Mouse (Mus musculus) cortical plate, adult 2 months (tissue): ENCODE results near the gene 1700022I11Rik. TPM values are rescaled to one million over a fixed set of nuclear protein-coding genes. Genes with fewer than 3 reads are reported as not detected.

ENCODE experiments used
- H3K27ac ChIP-seq: fragments of 200-500 bp; 2 replicates; pipeline ENCODE4 v1.5.1; 2012; ENCODE audit warnings: low read length, control low read depth, inconsistent platforms; ENCODE audit not compliant: insufficient read depth
- H3K4me1 ChIP-seq: fragments of 200-500 bp; 2 replicates; pipeline ENCODE4 v1.6.1; 2011; ENCODE audit warnings: low read length; ENCODE audit not compliant: control insufficient read depth, insufficient read depth
- H3K4me3 ChIP-seq: fragments of 200-500 bp; 2 replicates; pipeline ENCODE4 v1.5.1; 2011; ENCODE audit warnings: mild to moderate bottlenecking, low read length, control low read depth; ENCODE audit not compliant: insufficient read depth
- CTCF ChIP-seq: fragments of 200-500 bp; IDR thresholded peaks from 2 replicates; pipeline ENCODE4 v1.5.1; 2011; ENCODE audit warnings: mild to moderate bottlenecking, control low read depth, low read length; ENCODE audit not compliant: insufficient read depth; ENCODE audit errors: extremely low read depth
- POLR2A ChIP-seq: fragments of 200-500 bp; IDR thresholded peaks from 2 replicates; pipeline ENCODE4 v1.6.1; 2011; ENCODE audit warnings: mild to moderate bottlenecking, low read length, control low read depth; ENCODE audit not compliant: insufficient read depth; ENCODE audit errors: extremely low read depth
- polyA plus RNA-seq: library from polyadenylated mRNA; depleted of rRNA; stranded (reverse); fragments of >200 nt; gene quantifications from 2 replicates; pipeline ENCODE4 v1.2.3, GENCODE M21; 2012; rRNA removed

Gene 1700022I11Rik
- polyA plus RNA-seq = not detected in 2 replicates

DNA sequence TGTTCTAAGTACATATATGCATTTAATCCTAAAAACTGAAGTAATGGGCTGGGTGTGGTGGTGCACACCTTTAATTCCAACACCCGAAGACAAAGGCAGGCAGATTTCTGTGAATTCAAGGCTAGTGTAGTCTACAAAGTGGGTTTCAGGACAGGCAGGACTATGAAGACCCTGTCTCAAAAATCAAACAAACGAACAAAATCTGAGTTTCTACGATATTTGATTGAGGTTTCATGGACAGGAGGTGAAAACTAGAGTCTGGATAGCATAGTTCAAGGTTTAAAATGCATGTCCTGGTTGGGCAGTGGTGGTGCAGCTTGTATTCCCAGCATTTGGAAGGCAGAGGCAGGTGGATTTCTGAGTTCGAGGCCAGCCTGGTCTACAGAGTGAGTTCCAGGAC lies at the start of gene 1700022I11Rik:
TSS of gene 1700022I11Rik (plus strand) at position 301 of the 400 bp plus-strand sequence.
- Histone ChIP-seq H3K4me1 (no peaks in the 10 kb centered on the region), H3K27ac (no peak within 1 kb of the TSS), H3K4me3 (no peak within 1 kb of the TSS)
- TF ChIP-seq CTCF = no peak
- no peak for TF ChIP-seq POLR2A

DNA sequence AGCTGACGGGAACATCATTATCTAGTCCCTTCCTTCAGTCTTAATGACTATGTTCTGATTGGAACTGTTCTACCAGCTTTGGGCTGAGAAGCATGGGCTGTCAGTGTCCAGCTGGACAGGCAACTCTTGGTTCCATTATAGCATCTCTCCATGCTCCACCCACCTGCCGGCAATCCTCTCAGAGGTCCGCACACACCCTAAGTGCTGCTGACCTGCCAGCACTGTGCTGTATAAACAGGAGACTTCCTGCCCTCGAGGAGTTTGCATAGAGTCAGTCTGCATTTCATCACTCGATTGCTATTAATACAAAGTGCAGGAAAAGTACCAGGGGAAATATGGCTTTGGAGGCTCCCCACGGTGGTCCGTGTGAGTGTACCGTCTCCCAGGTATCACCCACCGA lies 48.7 kb upstream of the 1700022I11Rik start:
- TF ChIP-seq CTCF (no peak), POLR2A (no peak)
- Histone ChIP-seq H3K27ac (peak overlapping the region; percentile 34), H3K4me3 (no peak overlapping the region), H3K4me1 (peaks cover 13% of the 10 kb centered on the region)

DNA sequence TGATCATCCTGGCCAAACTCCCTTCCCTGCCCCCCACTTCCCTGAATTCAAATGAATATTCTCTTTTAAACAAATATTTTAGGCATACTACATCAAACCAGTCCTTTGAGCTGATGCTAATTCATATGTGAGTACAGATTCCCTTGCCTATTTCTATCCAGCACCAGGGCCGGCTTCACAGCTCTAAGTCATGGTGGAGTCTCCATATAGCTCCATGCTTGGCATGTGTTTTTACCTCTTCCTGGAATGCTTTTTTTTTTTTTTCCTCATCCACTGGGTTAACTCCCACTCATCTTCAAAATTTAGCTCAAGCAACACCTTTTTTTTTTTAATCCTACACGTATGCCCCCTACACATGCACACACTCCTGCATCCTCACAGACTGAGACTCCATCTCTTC lies 47.9 kb upstream of the 1700022I11Rik start:
- H3K27ac ChIP-seq = peak overlapping the region; percentile 34
- no peak overlapping the region for H3K4me3 ChIP-seq
- TF ChIP-seq POLR2A (0 out of 2 replicates have a peak, but pooled peaks have one; percentile 24), CTCF (no peak)
- peaks cover 11% of the 10 kb centered on the region for H3K4me1 ChIP-seq

DNA sequence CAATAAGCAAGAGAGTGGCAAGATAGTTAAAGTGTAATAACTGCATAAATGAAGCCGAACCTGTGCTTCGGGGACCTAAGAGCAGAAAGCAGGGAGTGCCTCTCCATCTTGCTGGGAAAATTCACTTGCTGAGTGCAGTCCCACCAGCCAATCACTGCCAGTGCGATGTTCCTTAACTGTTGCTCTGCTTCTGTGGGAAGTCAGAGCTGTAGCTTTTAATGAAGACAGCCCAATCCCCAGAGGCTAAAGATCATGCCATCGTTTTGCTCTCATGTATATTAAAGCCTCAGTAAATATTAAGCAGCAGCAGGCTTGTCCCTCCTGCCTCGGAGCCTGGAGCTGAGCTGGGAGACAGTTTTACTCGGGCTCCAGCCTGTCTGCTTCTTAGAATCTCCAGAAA lies 47.3 kb upstream of the 1700022I11Rik start:
- TF ChIP-seq CTCF (no peak), POLR2A (no peak)
- H3K27ac ChIP-seq = peak overlapping the region; percentile 80
- H3K4me3 ChIP-seq = peak overlapping the region; percentile 30
- H3K4me1 ChIP-seq = peaks cover 11% of the 10 kb centered on the region

DNA sequence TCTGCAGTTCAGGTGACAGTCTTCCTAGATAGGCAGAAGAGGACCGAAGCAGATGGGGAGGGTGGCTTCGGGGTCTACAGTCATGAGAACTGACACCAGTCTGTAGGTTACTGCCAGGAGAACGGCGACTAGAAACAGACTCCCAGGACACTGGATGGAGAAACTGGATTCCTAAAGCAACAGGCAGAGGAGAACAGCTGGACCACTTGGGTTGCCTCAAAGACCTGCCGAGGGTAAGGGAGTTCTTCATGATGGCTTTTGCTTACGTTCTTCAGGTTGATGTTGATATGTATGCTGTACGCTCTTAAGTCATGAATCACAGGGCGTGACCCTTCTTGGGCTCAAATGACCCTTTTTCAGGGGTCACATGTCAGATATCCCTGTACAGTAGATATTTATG lies 46.9 kb upstream of the 1700022I11Rik start:
- TF ChIP-seq POLR2A = no peak
- TF ChIP-seq CTCF = no peak
- peak overlapping the region; percentile 80 for H3K27ac ChIP-seq
- peaks cover 11% of the 10 kb centered on the region for H3K4me1 ChIP-seq
- peak overlapping the region; percentile 30 for H3K4me3 ChIP-seq

DNA sequence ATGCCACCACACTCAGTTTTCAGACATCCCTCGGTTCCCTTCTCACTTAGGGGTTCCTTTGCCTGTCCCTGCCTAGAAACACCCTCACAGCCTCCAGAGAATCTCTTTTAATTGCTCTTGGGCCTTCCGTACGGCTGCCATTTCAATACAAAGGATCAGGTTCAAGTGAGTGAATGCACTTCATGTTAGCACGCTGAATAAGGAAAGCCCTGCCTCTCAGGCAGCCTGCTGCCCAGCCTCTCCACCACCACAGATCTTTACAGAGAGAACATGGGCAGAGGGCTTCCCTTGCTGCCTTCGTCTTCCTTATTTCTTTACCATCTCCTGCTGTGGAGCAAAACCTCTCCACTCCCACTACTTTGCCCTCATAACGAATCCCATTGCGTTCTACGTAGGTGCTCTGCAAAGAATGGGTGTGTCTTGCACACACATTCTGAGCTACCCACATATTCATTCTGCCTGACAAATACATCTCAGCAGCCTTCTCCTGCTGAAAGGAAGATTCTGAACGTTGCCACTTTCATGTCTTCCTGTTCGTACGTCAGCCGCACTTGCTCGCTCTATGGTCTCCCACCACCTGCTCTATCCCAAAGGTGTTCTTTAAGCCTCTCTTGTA lies 45.2 kb upstream of the 1700022I11Rik start:
- H3K4me1 ChIP-seq = peaks cover 13% of the 10 kb centered on the region
- H3K27ac ChIP-seq = peak overlapping the region; percentile 22; the same call in 1 of the 2 replicates
- TF ChIP-seq POLR2A (0 out of 2 replicates have a peak, but pooled peaks have one; percentile 17), CTCF (no peak)
- no peak overlapping the region for H3K4me3 ChIP-seq

DNA sequence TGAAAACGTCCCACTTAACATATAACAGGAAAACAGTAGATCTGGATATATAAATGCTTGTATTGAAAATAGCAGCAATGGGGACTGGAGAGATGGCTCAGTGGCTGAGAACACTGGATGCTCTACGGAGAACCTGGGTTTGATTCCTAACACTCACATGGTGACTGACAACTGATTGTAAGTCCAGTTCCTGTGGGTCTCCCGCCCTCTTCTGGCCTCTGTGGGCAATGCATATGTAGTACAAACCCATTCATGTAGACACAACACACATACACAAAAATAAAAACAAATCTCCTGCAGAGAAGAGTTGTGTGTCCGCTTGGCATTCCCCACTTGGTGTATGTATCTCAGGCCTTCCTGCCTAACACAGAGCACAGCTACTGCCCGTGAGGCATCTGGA lies 41.2 kb upstream of the 1700022I11Rik start:
- Histone ChIP-seq H3K4me3 (no peak overlapping the region), H3K27ac (no peak overlapping the region), H3K4me1 (peaks cover 10% of the 10 kb centered on the region)
- no peak for TF ChIP-seq CTCF
- TF ChIP-seq POLR2A = no peak

DNA sequence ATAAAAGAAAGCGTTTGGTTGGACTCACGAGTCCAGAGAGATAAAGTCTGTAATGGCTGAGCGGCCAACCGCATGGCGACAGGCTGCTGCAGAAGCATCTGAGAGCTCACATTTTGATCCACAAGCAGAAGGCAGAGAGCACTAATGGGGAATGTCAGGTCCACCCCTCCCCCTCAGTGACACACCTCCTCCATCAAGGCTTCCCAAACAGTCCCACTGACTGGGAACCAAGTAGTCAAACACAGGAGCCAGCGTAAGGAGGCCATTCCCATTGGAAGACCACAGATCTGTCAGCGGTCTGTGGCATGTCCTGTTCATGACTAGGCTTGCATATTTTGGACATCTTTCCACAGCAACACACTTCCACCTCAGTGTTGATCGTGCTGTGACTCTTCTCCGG lies 40.5 kb upstream of the 1700022I11Rik start:
- TF ChIP-seq CTCF (no peak), POLR2A (no peak)
- H3K4me1 ChIP-seq = peaks cover 10% of the 10 kb centered on the region
- no peak overlapping the region for H3K27ac ChIP-seq
- H3K4me3 ChIP-seq = no peak overlapping the region

DNA sequence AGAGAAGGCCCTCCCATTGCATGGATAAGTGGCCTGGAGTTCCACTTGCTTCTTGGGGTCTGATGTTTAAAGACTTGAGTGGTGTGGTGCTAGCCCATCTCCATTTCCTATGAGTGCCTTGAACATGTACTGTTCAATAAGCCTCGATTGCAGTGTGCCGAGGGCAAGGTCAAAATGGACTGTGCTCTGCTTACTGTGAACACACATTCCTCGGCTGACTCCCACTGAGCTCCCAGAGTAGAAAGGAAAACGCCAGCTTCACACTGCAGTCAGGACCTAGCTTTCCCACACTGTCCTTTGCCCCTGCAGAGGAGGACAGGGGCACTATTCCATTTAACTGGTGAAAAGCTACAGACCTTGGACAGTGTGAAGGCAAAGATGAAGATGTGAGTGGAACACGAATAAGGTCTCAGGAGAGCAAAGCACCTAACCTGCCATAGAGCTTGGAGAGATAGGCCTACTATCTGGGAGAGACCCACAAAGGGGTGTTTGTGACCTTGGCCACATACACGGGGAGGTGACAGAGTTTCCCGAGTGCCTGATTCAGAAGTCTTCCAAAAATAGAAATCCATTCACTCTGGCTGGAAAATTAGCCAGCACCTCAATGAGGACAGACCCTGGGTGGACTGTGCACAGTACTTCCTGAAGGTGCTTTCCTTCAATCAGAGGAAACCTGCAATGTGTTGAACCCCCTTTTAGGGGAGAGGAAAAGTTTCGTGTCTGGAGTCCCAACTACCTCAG lies 37.0 kb upstream of the 1700022I11Rik start:
- H3K27ac ChIP-seq = no peak overlapping the region

DNA sequence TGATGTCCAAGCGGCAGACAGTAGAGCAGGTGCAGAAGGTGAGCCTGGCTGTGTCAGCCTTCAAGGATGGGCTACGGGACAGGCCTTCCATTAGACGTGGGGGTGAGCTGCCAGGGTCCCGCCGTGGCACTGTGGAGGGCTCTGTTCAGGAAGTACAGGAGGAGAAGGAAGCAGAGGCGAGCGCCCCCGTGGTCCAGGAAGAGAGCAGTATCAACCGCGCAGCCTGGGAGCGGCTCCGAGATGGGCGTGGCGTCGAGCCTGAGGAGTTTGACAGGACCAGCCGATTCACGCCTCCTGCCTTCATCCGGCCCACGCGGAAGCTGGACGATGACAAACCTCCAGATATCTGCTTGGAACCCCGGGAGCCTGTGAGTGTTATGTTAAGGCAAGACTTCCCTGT lies 35.8 kb upstream of the 1700022I11Rik start:
- H3K4me3 ChIP-seq = no peak overlapping the region
- H3K27ac ChIP-seq = peak overlapping the region; percentile 24; the same call in 1 of the 2 replicates
- TF ChIP-seq POLR2A = no peak
- peaks cover 10% of the 10 kb centered on the region for H3K4me1 ChIP-seq

More for the DNA sequence above, 37.0 kb upstream of the 1700022I11Rik start:
- TF ChIP-seq POLR2A = no peak
- no peak for TF ChIP-seq CTCF
- Histone ChIP-seq H3K4me1 (peaks cover 10% of the 10 kb centered on the region), H3K4me3 (no peak overlapping the region)
